Mouse (Mus musculus) left cerebral cortex, adult 2 months (tissue): ENCODE results near the gene Nkx1-1. TPM values are rescaled to one million over a fixed set of nuclear protein-coding genes. Genes with fewer than 3 reads are reported as not detected.

Experiments used
- DNase-seq, 2 experiments: peaks; one replicate each; pipeline ENCODE4 v3.0.0; 2021 to 2022; ENCODE audit warnings: low spot score in 2 of 2, mixed read lengths in 1 of 2; ENCODE audit errors: extremely low spot score in 1 of 2
- H3K27ac ChIP-seq: fragments of 200-600 bp; 2 replicates; pipeline ENCODE4 v1.8.1; 2022
- H3K4me3 ChIP-seq: fragments of 200-600 bp; 2 replicates; pipeline ENCODE4 v1.8.1; 2022
- CTCF ChIP-seq: fragments of 200-600 bp; IDR thresholded peaks from 2 replicates; pipeline ENCODE4 v1.8.1; 2022; ENCODE audit warnings: antibody characterized with exemption, mild to moderate bottlenecking, moderate library complexity
- intact Hi-C: fragments of 180-260 bp; cut with DNase I; formaldehyde crosslinking; loops from one replicate; pipeline ENCODE4 v1.15.1; 2025
- long read RNA-seq, 2 experiments: library from polyadenylated mRNA; stranded (forward); transcript quantifications; one replicate each; pipeline ENCODE4 v2.0.0; 2021; ENCODE audit warnings: borderline mapping rate in 2 of 2
- total RNA-seq, 2 experiments: library from RNA; stranded (reverse); gene quantifications; 2 replicates each; pipeline ENCODE4 v1.2.3; 2021

Gene Nkx1-1
- not detected for total RNA-seq
- long read RNA-seq, experiment 1 = 0 reads
- long read RNA-seq, experiment 2 = 0 reads

GRCm38 (mm10) chr5:33433201-33434138 lies at the start of gene Nkx1-1:
Gene Nkx1-1, minus strand, starts transcription at chr5:33433976.
- Histone ChIP-seq H3K4me3 (peak within 1 kb of the TSS; percentile 19; the same call in 1 of the 2 replicates), H3K27ac (no peak within 1 kb of the TSS)
- DNase-seq = no peak
- no peak for TF ChIP-seq CTCF
- intact Hi-C loops = no loop called here

GRCm38 (mm10) chr5:33481318-33481685 lies 47.5 kb upstream of the Nkx1-1 start:
- Histone ChIP-seq H3K4me3 (no peak overlapping the region), H3K27ac (no peak overlapping the region)
- no peak for DNase-seq
- TF ChIP-seq CTCF = no peak
- intact Hi-C loops = no loop called here

GRCm38 (mm10) chr5:33480582-33481317 lies 47.0 kb upstream of the Nkx1-1 start:
- no peak for DNase-seq
- no peak for TF ChIP-seq CTCF
- no peak overlapping the region for H3K27ac ChIP-seq
- intact Hi-C loops = no loop called here
- H3K4me3 ChIP-seq = no peak overlapping the region

GRCm38 (mm10) chr5:33465464-33465863 lies 31.7 kb upstream of the Nkx1-1 start:
- Histone ChIP-seq H3K27ac (no peak overlapping the region), H3K4me3 (no peak overlapping the region)
- no peak for DNase-seq
- TF ChIP-seq CTCF = no peak
- intact Hi-C loops = no loop called here

GRCm38 (mm10) chr5:33464390-33464789 lies 30.6 kb upstream of the Nkx1-1 start:
- intact Hi-C loops = no loop called here
- DNase-seq = no peak
- no peak for TF ChIP-seq CTCF

GRCm38 (mm10) chr5:33459111-33459510 lies 25.3 kb upstream of the Nkx1-1 start:
- intact Hi-C loops = no loop called here
- no peak overlapping the region for H3K27ac ChIP-seq
- no peak for DNase-seq
- no peak for TF ChIP-seq CTCF
- no peak overlapping the region for H3K4me3 ChIP-seq

More at GRCm38 (mm10) chr5:33464390-33464789, 30.6 kb upstream of the Nkx1-1 start:
- no peak overlapping the region for H3K27ac ChIP-seq
- H3K4me3 ChIP-seq = no peak overlapping the region

GRCm38 (mm10) chr5:33458132-33458622 lies 24.4 kb upstream of the Nkx1-1 start:
- no peak for TF ChIP-seq CTCF
- H3K27ac ChIP-seq = no peak overlapping the region
- H3K4me3 ChIP-seq = no peak overlapping the region
- intact Hi-C loops = no loop called here
- no peak for DNase-seq

- DNase-seq = no peak
- Histone ChIP-seq H3K27ac (no peak overlapping the region), H3K4me3 (no peak overlapping the region)
- intact Hi-C loops = no loop called here
- no peak for TF ChIP-seq CTCF
These were observed 22.0 kb upstream of the Nkx1-1 start for GRCm38 (mm10) chr5:33455737-33456136.

GRCm38 (mm10) chr5:33443794-33444193 lies 10.0 kb upstream of the Nkx1-1 start:
- DNase-seq = no peak
- Histone ChIP-seq H3K4me3 (no peak overlapping the region), H3K27ac (no peak overlapping the region)
- intact Hi-C loops = loop anchor here (5.0 kb wide), 1 partner anchor 51 kb away; no protein-coding TSS in a partner anchor
- no peak for TF ChIP-seq CTCF

- peak; percentile 90 for TF ChIP-seq CTCF
- intact Hi-C loops = loop anchor here (5.0 kb wide), 1 partner anchor 51 kb away; no protein-coding TSS in a partner anchor
- peak overlapping the region; percentile 49 for H3K4me3 ChIP-seq
- DNase-seq = peak; percentile 33 to 45
- no peak overlapping the region for H3K27ac ChIP-seq
These were observed 9.3 kb upstream of the Nkx1-1 start for GRCm38 (mm10) chr5:33442927-33443710.

- intact Hi-C loops = no loop called here
- DNase-seq = peak; percentile 40 to 63
- H3K27ac ChIP-seq = no peak overlapping the region
- H3K4me3 ChIP-seq = no peak overlapping the region
- TF ChIP-seq CTCF = no peak
These were observed 4.4 kb upstream of the Nkx1-1 start for GRCm38 (mm10) chr5:33438214-33438613.
